Mouse (Mus musculus): ENCODE measurements around the gene Nol12. TPM values are rescaled to one million over a fixed set of nuclear protein-coding genes. Genes with fewer than 3 reads are reported as not detected.

Nol12 gene
- total and polyA plus RNA-seq, 3 experiments, result 13.2 to 24.2 (median 16.7) TPM

GRCm38 (mm10) chr15:78901422-78901789 lies 33.3 kb upstream of the Nol12 start:
- H3K9me3 ChIP-seq (replicated peaks), result no peaks in the 10 kb centered on the region
- no peak for ATAC-seq (ENCODE audit: extremely low read depth, insufficient number of reproducible peaks, low FRiP score, poor library complexity, severe bottlenecking)
- H3K27me3 ChIP-seq (ENCODE audit: insufficient read depth, low read length), result no peaks in the 10 kb centered on the region
- DNase-seq (ENCODE audit: low spot score), result no peak
- TF ChIP-seq CTCF (IDR thresholded peaks at IDR 0.05; ENCODE audit: low read depth, low read length) (0 out of 2 replicates have a peak, but pooled peaks have one; percentile 9), GATA1 (IDR thresholded peaks at IDR 0.05; ENCODE audit: borderline replicate concordance, low read length) (no peak), TAL1 (conservative IDR thresholded peaks at IDR 0.05; ENCODE audit: low read depth, low read length) (no peak), POLR2AphosphoS5 (IDR thresholded peaks at IDR 0.05; ENCODE audit: insufficient replicate concordance, low read depth, low read length) (no peak), GATA2 (IDR thresholded peaks at IDR 0.05; ENCODE audit: borderline replicate concordance, low read depth, low read length) (no peak)
- H3K36me3 ChIP-seq (replicated peaks), result peaks cover 61% of the 10 kb centered on the region
- H3K4me3 ChIP-seq (ENCODE audit: low read depth, low read length), result peak overlapping the region; percentile 96
- peaks cover 85% of the 10 kb centered on the region for H3K4me1 ChIP-seq (ENCODE audit: insufficient read depth, low read depth, low read length)

- Histone ChIP-seq H3K4me3 (ENCODE audit: low read depth, low read length) (peak overlapping the region; percentile 65; the same call in 1 of the 2 replicates), H3K9me3 (replicated peaks) (no peaks in the 10 kb centered on the region), H3K36me3 (replicated peaks) (peaks cover 78% of the 10 kb centered on the region), H3K4me1 (ENCODE audit: insufficient read depth, low read depth, low read length) (peaks cover 79% of the 10 kb centered on the region), H3K27me3 (ENCODE audit: insufficient read depth, low read length) (no peaks in the 10 kb centered on the region)
- DNase-seq (ENCODE audit: low spot score) (no peak), ATAC-seq (ENCODE audit: extremely low read depth, insufficient number of reproducible peaks, low FRiP score, poor library complexity, severe bottlenecking) (no peak)
- TF ChIP-seq CTCF (IDR thresholded peaks at IDR 0.05; ENCODE audit: low read depth, low read length), result peak; percentile 94
- no peak for TF ChIP-seq GATA1 (IDR thresholded peaks at IDR 0.05; ENCODE audit: borderline replicate concordance, low read length)
Observed at GRCm38 (mm10) chr15:78903243-78903642, 31.5 kb upstream of the Nol12 start.

- Histone ChIP-seq H3K36me3 (replicated peaks) (peaks cover 100% of the 10 kb centered on the region), H3K4me3 (ENCODE audit: low read depth, low read length) (no peak overlapping the region), H3K27me3 (ENCODE audit: insufficient read depth, low read length) (no peaks in the 10 kb centered on the region), H3K9me3 (replicated peaks) (no peaks in the 10 kb centered on the region), H3K4me1 (ENCODE audit: insufficient read depth, low read depth, low read length) (peaks cover 90% of the 10 kb centered on the region)
- DNase-seq (ENCODE audit: low spot score) (no peak), ATAC-seq (ENCODE audit: extremely low read depth, insufficient number of reproducible peaks, low FRiP score, poor library complexity, severe bottlenecking) (no peak)
- TF ChIP-seq CTCF (IDR thresholded peaks at IDR 0.05; ENCODE audit: low read depth, low read length), result no peak
- TF ChIP-seq TAL1 (conservative IDR thresholded peaks at IDR 0.05; ENCODE audit: low read depth, low read length), result no peak
- TF ChIP-seq POLR2AphosphoS5 (IDR thresholded peaks at IDR 0.05; ENCODE audit: insufficient replicate concordance, low read depth, low read length), result no peak
- TF ChIP-seq GATA2 (IDR thresholded peaks at IDR 0.05; ENCODE audit: borderline replicate concordance, low read depth, low read length), result no peak
- no peak for TF ChIP-seq GATA1 (IDR thresholded peaks at IDR 0.05; ENCODE audit: borderline replicate concordance, low read length)
Observed at GRCm38 (mm10) chr15:78908399-78908798, 26.3 kb upstream of the Nol12 start.

GRCm38 (mm10) chr15:78908982-78909381 lies 25.8 kb upstream of the Nol12 start:
- no peaks in the 10 kb centered on the region for H3K27me3 ChIP-seq (ENCODE audit: insufficient read depth, low read length)
- TF ChIP-seq TAL1 (conservative IDR thresholded peaks at IDR 0.05; ENCODE audit: low read depth, low read length) (no peak), POLR2AphosphoS5 (IDR thresholded peaks at IDR 0.05; ENCODE audit: insufficient replicate concordance, low read depth, low read length) (no peak), GATA1 (IDR thresholded peaks at IDR 0.05; ENCODE audit: borderline replicate concordance, low read length) (no peak), GATA2 (IDR thresholded peaks at IDR 0.05; ENCODE audit: borderline replicate concordance, low read depth, low read length) (no peak), CTCF (IDR thresholded peaks at IDR 0.05; ENCODE audit: low read depth, low read length) (no peak)
- no peaks in the 10 kb centered on the region for H3K9me3 ChIP-seq (replicated peaks)
- H3K4me1 ChIP-seq (ENCODE audit: insufficient read depth, low read depth, low read length), result peaks cover 86% of the 10 kb centered on the region
- H3K4me3 ChIP-seq (ENCODE audit: low read depth, low read length), result no peak overlapping the region
- DNase-seq (ENCODE audit: low spot score) (no peak), ATAC-seq (ENCODE audit: extremely low read depth, insufficient number of reproducible peaks, low FRiP score, poor library complexity, severe bottlenecking) (no peak)
- H3K36me3 ChIP-seq (replicated peaks), result peaks cover 95% of the 10 kb centered on the region

DNA sequence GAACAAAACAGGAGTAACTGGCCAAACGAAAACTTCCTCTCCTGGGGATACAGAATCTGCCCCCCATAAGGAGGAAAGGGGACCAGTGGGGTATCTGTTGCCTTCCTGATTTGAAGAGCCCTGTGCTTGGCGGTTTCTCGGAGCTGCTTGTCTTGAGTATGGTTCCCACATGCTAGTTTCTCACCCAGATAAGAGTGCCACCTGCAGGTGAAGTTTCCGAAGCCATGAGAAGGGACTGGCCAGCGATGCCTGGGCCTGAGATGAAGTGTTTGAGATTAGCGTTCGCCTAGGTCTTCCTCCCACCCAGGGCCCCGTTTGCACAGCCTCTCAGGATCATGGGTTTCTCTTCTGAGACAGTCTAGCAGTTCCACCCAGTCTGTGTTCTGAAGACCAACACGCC lies 22.7 kb upstream of the Nol12 start:
- ATAC-seq (ENCODE audit: extremely low read depth, insufficient number of reproducible peaks, low FRiP score, poor library complexity, severe bottlenecking) (no peak), DNase-seq (ENCODE audit: low spot score) (no peak)
- TF ChIP-seq CTCF (IDR thresholded peaks at IDR 0.05; ENCODE audit: low read depth, low read length), result no peak
- TF ChIP-seq POLR2AphosphoS5 (IDR thresholded peaks at IDR 0.05; ENCODE audit: insufficient replicate concordance, low read depth, low read length), result no peak
- TF ChIP-seq GATA1 (IDR thresholded peaks at IDR 0.05; ENCODE audit: borderline replicate concordance, low read length), result no peak
- no peak for TF ChIP-seq TAL1 (conservative IDR thresholded peaks at IDR 0.05; ENCODE audit: low read depth, low read length)
- no peak for TF ChIP-seq GATA2 (IDR thresholded peaks at IDR 0.05; ENCODE audit: borderline replicate concordance, low read depth, low read length)
- Histone ChIP-seq H3K9me3 (replicated peaks) (no peaks in the 10 kb centered on the region), H3K4me1 (ENCODE audit: insufficient read depth, low read depth, low read length) (peaks cover 88% of the 10 kb centered on the region), H3K27me3 (ENCODE audit: insufficient read depth, low read length) (no peaks in the 10 kb centered on the region), H3K4me3 (ENCODE audit: low read depth, low read length) (no peak overlapping the region), H3K36me3 (replicated peaks) (peaks cover 88% of the 10 kb centered on the region)

- Histone ChIP-seq H3K36me3 (replicated peaks) (peaks cover 86% of the 10 kb centered on the region), H3K27me3 (ENCODE audit: insufficient read depth, low read length) (no peaks in the 10 kb centered on the region), H3K4me3 (ENCODE audit: low read depth, low read length) (peak within 1 kb of the TSS; percentile 98), H3K9me3 (replicated peaks) (no peaks in the 10 kb centered on the region), H3K4me1 (ENCODE audit: insufficient read depth, low read depth, low read length) (peaks cover 87% of the 10 kb centered on the region)
- ATAC-seq (ENCODE audit: extremely low read depth, insufficient number of reproducible peaks, low FRiP score, poor library complexity, severe bottlenecking), result peak; percentile 94
- TF ChIP-seq POLR2AphosphoS5 (IDR thresholded peaks at IDR 0.05; ENCODE audit: insufficient replicate concordance, low read depth, low read length), result no peak
- no peak for TF ChIP-seq CTCF (IDR thresholded peaks at IDR 0.05; ENCODE audit: low read depth, low read length)
- TF ChIP-seq TAL1 (conservative IDR thresholded peaks at IDR 0.05; ENCODE audit: low read depth, low read length), result no peak
- no peak for TF ChIP-seq GATA2 (IDR thresholded peaks at IDR 0.05; ENCODE audit: borderline replicate concordance, low read depth, low read length)
- no peak for TF ChIP-seq GATA1 (IDR thresholded peaks at IDR 0.05; ENCODE audit: borderline replicate concordance, low read length)
- peak; percentile 92 for DNase-seq (ENCODE audit: low spot score)
Observed at GRCm38 (mm10) chr15:78913632-78914090, 21.1 kb upstream of the Nol12 start, which contains the start of gene Pdxp. Pdxp (plus strand) TSS chr15:78913919.

All from G1E (cell line).